Mouse (Mus musculus): Measurements from ENCODE around the gene Bad. TPM values are rescaled to one million over a fixed set of nuclear protein-coding genes. Genes with fewer than 3 reads are reported as not detected.

The Bad gene
- total and polyA plus RNA-seq, 2 experiments from 2014 or later, result 46.8 to 60.7 TPM

DNA sequence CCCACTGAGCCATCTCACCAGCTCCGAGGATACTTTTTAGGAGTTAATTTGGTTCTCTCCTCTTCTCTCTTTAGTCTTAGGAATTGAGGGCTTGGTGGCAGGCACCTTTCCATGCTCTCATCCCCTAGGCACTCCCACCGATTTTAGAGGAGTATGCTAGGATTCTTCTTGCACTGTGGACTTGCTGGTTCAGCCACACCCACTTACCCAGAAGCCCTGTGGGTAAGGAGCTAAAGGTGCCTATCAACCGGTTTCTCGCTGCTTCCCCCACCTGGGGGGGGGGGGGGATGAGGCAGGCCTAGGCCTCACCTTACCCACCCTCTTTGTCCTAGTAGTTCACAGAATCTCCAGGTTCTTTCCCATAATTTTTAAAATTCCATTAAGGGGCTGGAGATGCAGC is 6.1 kb downstream of the Bad start:
- Histone ChIP-seq H3K27me3 (ENCODE audit: control insufficient read depth, insufficient read depth, low read length) (no peaks in the 10 kb centered on the region), H3K9me3 (replicated peaks; ENCODE audit: control insufficient read depth, low read length) (no peaks in the 10 kb centered on the region), H3K4me1 (ENCODE audit: control insufficient read depth, insufficient read depth) (peaks cover 12% of the 10 kb centered on the region), H3K9ac (replicated peaks; ENCODE audit: low read depth, low read length) (no peak overlapping the region), H3K4me3 (ENCODE audit: low read depth, low read length) (no peak overlapping the region), H3K4me2 (ENCODE audit: low read depth, low read length) (no peak overlapping the region), H3K27ac (ENCODE audit: low read depth) (no peak overlapping the region), H3K36me3 (replicated peaks; ENCODE audit: control insufficient read depth, insufficient read depth, low read length) (0 out of 2 replicates have a peak, but pooled peaks cover 4% of the 10 kb centered on the region)
- DNase-seq (ENCODE audit: low spot score), result no peak
- TF ChIP-seq CTCF (IDR thresholded peaks at IDR 0.05; ENCODE audit: low read depth) (no peak), EP300 (IDR thresholded peaks at IDR 0.05; ENCODE audit: low read depth) (no peak)
- 53% methylated on average over 4 of the region's 4 CpGs for WGBS
- ATAC-seq (ENCODE audit: insufficient read depth, low read depth), result no peak

DNA sequence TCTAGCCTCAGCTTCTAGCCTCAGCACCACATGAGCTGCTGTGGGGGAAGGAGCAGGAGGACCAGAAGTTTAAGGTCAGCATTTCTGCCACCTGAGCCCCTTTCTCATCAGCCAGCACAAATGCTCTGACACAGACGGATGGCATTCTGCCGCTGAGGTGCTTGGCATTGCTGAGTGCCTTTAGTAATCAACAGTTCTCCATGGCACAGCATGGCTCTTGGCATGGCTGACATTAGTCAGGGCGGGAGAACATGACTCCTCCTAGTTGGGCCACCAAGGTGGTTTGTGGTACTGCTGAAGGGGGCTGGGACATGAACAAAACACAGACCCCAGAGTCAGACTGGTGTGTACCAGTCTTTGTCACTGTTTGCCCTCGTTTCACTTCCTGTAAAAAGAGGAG is 6.5 kb downstream of the Bad start:
- no peaks in the 10 kb centered on the region for H3K27me3 ChIP-seq (ENCODE audit: control insufficient read depth, insufficient read depth, low read length)
- H3K4me1 ChIP-seq (ENCODE audit: control insufficient read depth, insufficient read depth), result peaks cover 12% of the 10 kb centered on the region
- 83% methylated on average over 4 of the region's 4 CpGs for WGBS
- no peak overlapping the region for H3K4me2 ChIP-seq (ENCODE audit: low read depth, low read length)
- ATAC-seq (ENCODE audit: insufficient read depth, low read depth) (no peak), DNase-seq (ENCODE audit: low spot score) (no peak)
- no peak overlapping the region for H3K4me3 ChIP-seq (ENCODE audit: low read depth, low read length)
- H3K9me3 ChIP-seq (replicated peaks; ENCODE audit: control insufficient read depth, low read length), result no peaks in the 10 kb centered on the region
- no peak overlapping the region for H3K27ac ChIP-seq (ENCODE audit: low read depth)
- 0 out of 2 replicates have a peak, but pooled peaks cover 4% of the 10 kb centered on the region for H3K36me3 ChIP-seq (replicated peaks; ENCODE audit: control insufficient read depth, insufficient read depth, low read length)
- TF ChIP-seq EP300 (IDR thresholded peaks at IDR 0.05; ENCODE audit: low read depth) (no peak), CTCF (IDR thresholded peaks at IDR 0.05; ENCODE audit: low read depth) (no peak)
- H3K9ac ChIP-seq (replicated peaks; ENCODE audit: low read depth, low read length), result no peak overlapping the region

DNA sequence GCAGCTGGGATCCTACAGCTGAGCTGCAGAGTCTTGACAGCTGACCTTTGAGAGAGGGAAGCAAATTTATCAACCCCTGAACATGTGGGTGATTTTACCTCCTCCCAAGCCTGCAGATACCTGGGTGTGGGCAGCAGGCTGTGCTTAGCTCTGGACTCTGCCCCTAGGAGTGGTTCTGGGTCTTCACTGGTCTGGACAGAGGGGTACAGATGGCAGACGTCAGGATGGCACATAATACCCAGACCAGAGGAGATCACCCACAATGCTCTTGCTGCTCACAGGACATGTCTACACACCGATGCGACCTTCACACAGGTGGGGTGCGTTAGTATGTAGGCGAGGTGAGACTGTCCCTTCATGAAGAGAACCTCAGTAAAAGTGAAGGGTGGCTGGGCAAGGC is 7.9 kb downstream of the Bad start:
- peaks cover 22% of the 10 kb centered on the region for H3K4me1 ChIP-seq (ENCODE audit: control insufficient read depth, insufficient read depth)
- TF ChIP-seq CTCF (IDR thresholded peaks at IDR 0.05; ENCODE audit: low read depth) (no peak), EP300 (IDR thresholded peaks at IDR 0.05; ENCODE audit: low read depth) (no peak)
- H3K9ac ChIP-seq (replicated peaks; ENCODE audit: low read depth, low read length), result no peak overlapping the region
- H3K27me3 ChIP-seq (ENCODE audit: control insufficient read depth, insufficient read depth, low read length), result no peaks in the 10 kb centered on the region
- no peak overlapping the region for H3K27ac ChIP-seq (ENCODE audit: low read depth)
- no peak overlapping the region for H3K4me2 ChIP-seq (ENCODE audit: low read depth, low read length)
- H3K9me3 ChIP-seq (replicated peaks; ENCODE audit: control insufficient read depth, low read length), result no peaks in the 10 kb centered on the region
- 0 out of 2 replicates have a peak, but pooled peaks cover 4% of the 10 kb centered on the region for H3K36me3 ChIP-seq (replicated peaks; ENCODE audit: control insufficient read depth, insufficient read depth, low read length)
- no peak for DNase-seq (ENCODE audit: low spot score)
- ATAC-seq (ENCODE audit: insufficient read depth, low read depth), result no peak
- 91% methylated on average over 5 of the region's 5 CpGs for WGBS
- no peak overlapping the region for H3K4me3 ChIP-seq (ENCODE audit: low read depth, low read length)

DNA sequence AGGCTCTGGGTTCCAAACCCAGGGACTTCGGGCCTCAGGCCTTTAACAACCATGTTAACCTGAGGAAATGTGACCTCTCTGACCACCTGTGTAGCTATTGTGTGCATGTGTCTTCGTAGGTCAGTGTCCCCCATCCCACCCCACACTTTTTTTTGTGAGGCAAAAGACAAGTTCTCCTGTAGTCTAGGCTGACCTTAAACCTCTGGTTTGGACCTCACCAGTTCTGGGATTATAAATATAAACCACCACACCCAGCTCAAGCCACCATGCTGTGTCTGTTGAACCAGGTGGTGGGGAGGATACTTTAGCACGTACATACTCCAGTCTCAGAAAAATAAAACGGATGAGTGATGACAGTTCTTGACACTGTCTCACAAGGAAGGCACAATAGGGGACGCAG is 8.3 kb downstream of the Bad start:
- Histone ChIP-seq H3K4me3 (ENCODE audit: low read depth, low read length) (peak overlapping the region; percentile 71), H3K9me3 (replicated peaks; ENCODE audit: control insufficient read depth, low read length) (no peaks in the 10 kb centered on the region), H3K27me3 (ENCODE audit: control insufficient read depth, insufficient read depth, low read length) (no peaks in the 10 kb centered on the region), H3K4me2 (ENCODE audit: low read depth, low read length) (peak overlapping the region; percentile 81), H3K4me1 (ENCODE audit: control insufficient read depth, insufficient read depth) (peaks cover 22% of the 10 kb centered on the region), H3K36me3 (replicated peaks; ENCODE audit: control insufficient read depth, insufficient read depth, low read length) (0 out of 2 replicates have a peak, but pooled peaks cover 7% of the 10 kb centered on the region), H3K9ac (replicated peaks; ENCODE audit: low read depth, low read length) (peak overlapping the region; percentile 74; the same call in 1 of the 2 replicates), H3K27ac (ENCODE audit: low read depth) (0 out of 2 replicates have a peak overlapping the region, but pooled peaks have one; percentile 96)
- ATAC-seq (ENCODE audit: insufficient read depth, low read depth) (no peak), DNase-seq (ENCODE audit: low spot score) (no peak)
- no peak for TF ChIP-seq EP300 (IDR thresholded peaks at IDR 0.05; ENCODE audit: low read depth)
- 55% methylated on average over 5 of the region's 5 CpGs for WGBS

DNA sequence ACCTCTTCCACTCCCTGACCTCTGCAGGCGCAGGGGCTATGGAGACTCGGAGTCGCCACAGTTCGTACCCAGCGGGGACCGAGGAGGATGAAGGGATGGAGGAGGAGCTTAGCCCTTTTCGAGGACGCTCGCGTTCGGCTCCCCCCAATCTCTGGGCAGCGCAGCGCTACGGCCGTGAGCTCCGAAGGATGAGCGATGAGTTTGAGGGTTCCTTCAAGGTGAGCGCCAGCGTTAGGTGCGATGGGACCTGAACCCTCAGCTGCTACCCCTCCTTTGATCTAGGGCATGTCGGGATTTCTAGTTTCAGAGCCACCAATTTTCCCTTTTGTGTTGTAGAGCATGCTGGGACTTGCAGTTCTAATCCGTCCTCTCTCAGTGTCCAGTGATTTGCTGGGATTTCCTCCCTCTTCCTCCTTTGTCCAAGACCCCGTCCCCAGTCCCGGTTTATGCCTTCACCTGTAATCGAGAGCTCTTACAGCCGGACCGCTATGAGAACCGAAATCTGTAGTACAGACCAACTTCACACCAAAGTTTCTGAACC is 9.0 kb downstream of the Bad start:
- H3K4me1 ChIP-seq (ENCODE audit: control insufficient read depth, insufficient read depth), result peaks cover 26% of the 10 kb centered on the region
- peak overlapping the region; percentile 81 for H3K4me2 ChIP-seq (ENCODE audit: low read depth, low read length)
- no peaks in the 10 kb centered on the region for H3K9me3 ChIP-seq (replicated peaks; ENCODE audit: control insufficient read depth, low read length)
- TF ChIP-seq CTCF (IDR thresholded peaks at IDR 0.05; ENCODE audit: low read depth) (no peak), EP300 (IDR thresholded peaks at IDR 0.05; ENCODE audit: low read depth) (no peak)
- under 1% methylated on average over 28 of the region's 28 CpGs for WGBS
- peak overlapping the region; percentile 71 for H3K4me3 ChIP-seq (ENCODE audit: low read depth, low read length)
- DNase-seq (ENCODE audit: low spot score), result peak; percentile 73
- H3K27ac ChIP-seq (ENCODE audit: low read depth), result peak overlapping the region; percentile 96
- peak overlapping the region; percentile 74 for H3K9ac ChIP-seq (replicated peaks; ENCODE audit: low read depth, low read length)
- peak; percentile 14; the same call in 1 of the 2 replicates for ATAC-seq (ENCODE audit: insufficient read depth, low read depth)
- 0 out of 2 replicates have a peak, but pooled peaks cover 11% of the 10 kb centered on the region for H3K36me3 ChIP-seq (replicated peaks; ENCODE audit: control insufficient read depth, insufficient read depth, low read length)
- H3K27me3 ChIP-seq (ENCODE audit: control insufficient read depth, insufficient read depth, low read length), result no peaks in the 10 kb centered on the region

All from heart, postnatal 0 days (tissue).